Mouse (Mus musculus) small intestine, adult 2 months (tissue): Measurements from ENCODE around the gene Numb. TPM values are rescaled to one million over a fixed set of nuclear protein-coding genes. Genes with fewer than 3 reads are reported as not detected.
"Not testable (repeated sequence)": the region's sequence is repeated elsewhere in the genome, so short reads cannot be mapped to it uniquely, and the experiment has no call there.

Experiments used
- H3K27ac ChIP-seq: fragments of 200-500 bp; 2 replicates; pipeline ENCODE4 v1.5.1; 2012; ENCODE audit warnings: low read depth, low read length, control low read depth, inconsistent platforms; ENCODE audit not compliant: insufficient read depth
- H3K27me3 ChIP-seq: fragments of 200-500 bp; 2 replicates; pipeline ENCODE4 v1.6.1; 2012; ENCODE audit warnings: mild to moderate bottlenecking, moderate library complexity, low read length, inconsistent platforms; ENCODE audit not compliant: control insufficient read depth, insufficient read depth
- H3K36me3 ChIP-seq: fragments of 200-500 bp; 2 replicates; pipeline ENCODE4 v1.6.1; 2012; ENCODE audit warnings: mild to moderate bottlenecking, low read length, control low read depth, inconsistent platforms; ENCODE audit not compliant: control insufficient read depth, insufficient read depth
- H3K4me1 ChIP-seq: fragments of 200-500 bp; 2 replicates; pipeline ENCODE4 v1.6.1; 2012; ENCODE audit warnings: low read length, inconsistent platforms, mixed read lengths; ENCODE audit not compliant: control insufficient read depth, insufficient read depth, insufficient read length
- H3K4me3 ChIP-seq: fragments of 200-500 bp; 2 replicates; pipeline ENCODE4 v1.5.1; 2012; ENCODE audit warnings: low read depth, mild to moderate bottlenecking, control low read depth, inconsistent platforms, low read length, moderate library complexity
- CTCF ChIP-seq: fragments of 200-500 bp; IDR thresholded peaks from 2 replicates; pipeline ENCODE4 v1.5.1; 2012; ENCODE audit warnings: low read depth, mild to moderate bottlenecking, control low read depth, inconsistent platforms, low read length, moderate library complexity, mixed read lengths; ENCODE audit not compliant: insufficient replicate concordance, insufficient read length; ENCODE audit errors: extremely low read depth
- POLR2A ChIP-seq: fragments of 200-500 bp; IDR thresholded peaks from 2 replicates; pipeline ENCODE4 v1.6.1; 2012; ENCODE audit warnings: low read depth, mild to moderate bottlenecking, control low read depth, inconsistent platforms, low read length, moderate library complexity
- WGBS: fragments of 180-500 bp; shearing (Covaris S2); methylation state at CpG from one replicate; pipeline ENCODE4 v1.1.7; 2018; 5-methylcytosine and 5-hydroxymethylcytosine counted together
- polyA plus RNA-seq: library from polyadenylated mRNA; depleted of rRNA; stranded (reverse); fragments of >200 nt; gene quantifications from 2 replicates; pipeline ENCODE4 v1.2.3, GENCODE M21; 2012

The Numb gene
- polyA plus RNA-seq, 1 experiment, result 141 TPM

DNA sequence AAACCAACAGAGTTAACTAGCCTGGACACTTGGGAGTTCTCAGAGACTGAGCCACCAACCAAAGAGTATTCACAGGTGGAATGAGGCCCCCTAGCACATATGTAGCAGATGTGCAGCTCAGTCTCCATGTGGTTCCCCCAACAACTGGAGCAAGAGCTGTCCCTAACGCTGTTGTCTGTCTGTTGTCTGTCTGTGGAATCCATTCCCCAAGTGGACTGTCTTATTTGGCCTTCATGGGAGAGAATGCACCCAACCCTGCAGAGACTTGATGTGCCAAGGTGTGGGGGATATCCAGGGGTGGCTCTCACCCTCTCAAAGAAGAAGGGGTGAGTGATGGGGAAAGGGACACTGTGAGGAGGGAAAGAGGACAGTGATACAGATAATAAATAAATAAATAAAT, 28.8 kb downstream of the Numb start:
- Histone ChIP-seq H3K36me3 (peaks cover 22% of the 10 kb centered on the region), H3K27me3 (no peaks in the 10 kb centered on the region), H3K4me1 (no peaks in the 10 kb centered on the region), H3K4me3 (no peak overlapping the region), H3K27ac (no peak overlapping the region)
- no peak for TF ChIP-seq CTCF
- TF ChIP-seq POLR2A, result no peak
- WGBS, result 90% methylated on average over 1 of the region's 1 CpGs

DNA sequence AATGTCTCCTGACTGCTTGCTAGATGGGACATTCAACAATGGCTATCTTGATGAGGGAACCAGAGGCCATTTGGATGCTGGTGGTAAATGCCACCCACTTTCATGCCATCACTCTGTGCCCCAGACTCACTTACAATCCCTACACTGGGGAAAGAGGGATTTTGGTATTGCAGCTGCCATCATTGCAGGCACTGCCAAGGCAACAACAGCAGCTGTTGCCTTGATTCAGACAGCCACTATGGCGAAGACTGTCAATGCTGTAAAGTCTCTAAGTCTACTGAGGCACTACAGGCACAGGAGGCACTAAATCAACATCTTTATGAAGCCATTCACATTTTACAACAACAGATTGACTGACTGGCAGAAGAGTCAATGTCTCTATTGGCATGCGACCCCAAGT, 30.5 kb downstream of the Numb start:
- TF ChIP-seq POLR2A, result no peak
- TF ChIP-seq CTCF, result no peak
- Histone ChIP-seq H3K27me3 (no peaks in the 10 kb centered on the region), H3K36me3 (peaks cover 22% of the 10 kb centered on the region), H3K4me3 (no peak overlapping the region), H3K27ac (no peak overlapping the region), H3K4me1 (no peaks in the 10 kb centered on the region)
- 96% methylated on average over 2 of the region's 2 CpGs for WGBS

DNA sequence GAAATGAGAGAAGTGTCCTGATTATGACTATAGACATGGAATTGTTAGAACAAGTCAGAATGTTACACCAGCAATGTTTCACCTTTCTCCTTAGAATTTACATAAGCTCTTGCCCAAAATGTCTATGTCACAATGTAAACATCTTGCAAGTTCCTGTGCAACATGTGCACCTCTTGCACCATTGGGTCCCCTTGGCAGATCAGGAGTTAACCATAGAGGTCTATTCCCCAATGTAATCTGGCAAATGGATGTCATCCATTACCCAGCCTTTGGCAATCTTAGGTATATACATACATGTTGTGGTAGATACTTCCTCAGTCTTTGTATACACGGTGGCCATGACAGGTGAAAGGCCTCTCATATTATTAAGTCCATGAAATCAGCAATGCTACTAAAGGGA, 32.6 kb downstream of the Numb start:
- WGBS, result 93% methylated on average over 1 of the region's 1 CpGs
- no peaks in the 10 kb centered on the region for H3K27me3 ChIP-seq
- H3K4me3 ChIP-seq, result no peak overlapping the region
- peaks cover 19% of the 10 kb centered on the region for H3K36me3 ChIP-seq
- TF ChIP-seq POLR2A, result no peak
- H3K4me1 ChIP-seq, result no peaks in the 10 kb centered on the region; the same call in 1 of the 2 replicates
- H3K27ac ChIP-seq, result no peak overlapping the region

DNA sequence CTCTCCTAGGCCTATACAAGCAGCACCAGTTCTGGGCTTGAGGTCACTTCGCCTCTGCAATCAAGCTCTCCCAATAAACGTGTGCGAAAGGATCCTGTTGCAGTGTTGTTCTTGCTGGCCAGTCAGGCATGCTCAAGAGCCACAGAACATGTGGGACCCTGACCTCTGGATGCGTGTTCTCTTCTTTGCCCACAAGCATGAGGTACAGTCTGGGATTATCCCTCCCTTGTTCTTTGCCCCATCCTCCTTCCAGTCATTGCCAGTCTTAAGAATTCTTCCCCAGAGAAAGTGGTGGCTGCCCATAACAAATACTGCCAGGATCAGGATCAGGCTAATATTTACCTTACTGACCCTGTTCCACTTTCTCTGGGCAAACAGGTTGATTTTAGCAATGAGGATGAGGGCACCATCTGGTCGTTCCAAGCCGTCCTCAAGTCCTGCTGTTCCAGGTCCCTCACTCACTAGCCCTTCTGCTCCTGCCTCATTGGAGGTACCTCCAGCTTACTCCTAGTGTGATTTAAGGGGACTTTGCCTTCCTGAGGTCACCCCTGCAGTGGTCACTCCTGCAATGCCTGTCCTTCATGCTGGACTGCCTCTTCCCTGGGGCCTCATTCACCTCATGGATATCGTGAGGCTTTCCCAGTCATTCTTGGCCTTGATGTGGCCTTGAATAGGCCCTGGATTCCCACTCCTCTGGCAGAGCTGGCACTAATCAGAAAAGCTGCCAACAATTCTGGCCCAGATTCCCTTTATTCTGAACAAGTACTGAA, 36.0 kb downstream of the Numb start:
- Histone ChIP-seq H3K36me3 (peaks cover 7% of the 10 kb centered on the region), H3K4me1 (peaks cover 4% of the 10 kb centered on the region; the same call in 1 of the 2 replicates), H3K27ac (no peak overlapping the region), H3K27me3 (no peaks in the 10 kb centered on the region), H3K4me3 (no peak overlapping the region)
- WGBS, result 90% methylated on average over 7 of the region's 7 CpGs
- TF ChIP-seq CTCF (no peak), POLR2A (no peak)

DNA sequence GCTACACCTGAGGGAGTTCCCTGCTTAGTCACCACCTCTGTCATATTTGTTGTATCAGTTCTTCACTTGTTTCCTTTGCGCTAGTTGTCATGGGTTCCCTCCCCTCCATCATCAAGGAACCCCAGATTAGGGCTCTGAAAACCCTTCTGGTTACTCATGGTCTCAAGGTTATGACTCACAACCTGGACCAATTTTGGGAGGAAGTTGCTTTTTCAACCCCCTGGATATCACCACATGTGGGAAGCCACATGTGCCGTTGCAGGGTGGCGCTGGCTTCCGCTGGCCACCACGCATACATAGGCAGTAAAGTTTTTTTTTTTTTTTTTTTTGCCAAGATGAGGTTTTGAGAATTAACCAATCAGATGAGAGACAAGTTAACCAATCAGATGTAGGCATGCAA, 36.7 kb downstream of the Numb start:
- not testable (repeated sequence) for H3K4me3 ChIP-seq, H3K36me3 ChIP-seq, H3K4me1 ChIP-seq, H3K27me3 ChIP-seq, H3K27ac ChIP-seq
- 95% methylated on average over 5 of the region's 5 CpGs for WGBS

DNA sequence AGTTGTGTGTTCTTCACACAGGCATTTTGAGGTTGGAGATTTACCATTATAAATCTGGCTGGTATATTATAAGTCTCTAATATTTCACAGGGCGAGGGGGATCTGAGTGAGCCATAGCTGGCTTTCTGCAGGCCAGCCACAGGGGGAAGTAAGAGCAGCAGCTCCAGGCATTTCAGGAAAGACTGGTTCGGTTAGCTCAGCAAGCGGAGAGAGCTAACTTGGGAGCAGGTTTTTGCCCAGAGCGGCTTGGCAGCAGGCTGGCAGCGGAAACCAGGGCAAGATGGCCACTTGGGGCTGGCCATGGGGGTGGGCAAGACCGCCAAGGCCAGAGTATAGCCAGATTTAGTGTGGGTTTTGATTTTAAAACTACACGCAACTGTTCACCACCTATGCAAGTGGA, 39.2 kb downstream of the Numb start:
- Histone ChIP-seq H3K4me1 (peaks cover 4% of the 10 kb centered on the region; the same call in 1 of the 2 replicates), H3K4me3 (no peak overlapping the region), H3K27me3 (no peaks in the 10 kb centered on the region), H3K27ac (no peak overlapping the region), H3K36me3 (peaks cover 2% of the 10 kb centered on the region; the same call in 1 of the 2 replicates)
- 92% methylated on average over 7 of the region's 7 CpGs for WGBS
- TF ChIP-seq POLR2A, result no peak
- no peak for TF ChIP-seq CTCF

DNA sequence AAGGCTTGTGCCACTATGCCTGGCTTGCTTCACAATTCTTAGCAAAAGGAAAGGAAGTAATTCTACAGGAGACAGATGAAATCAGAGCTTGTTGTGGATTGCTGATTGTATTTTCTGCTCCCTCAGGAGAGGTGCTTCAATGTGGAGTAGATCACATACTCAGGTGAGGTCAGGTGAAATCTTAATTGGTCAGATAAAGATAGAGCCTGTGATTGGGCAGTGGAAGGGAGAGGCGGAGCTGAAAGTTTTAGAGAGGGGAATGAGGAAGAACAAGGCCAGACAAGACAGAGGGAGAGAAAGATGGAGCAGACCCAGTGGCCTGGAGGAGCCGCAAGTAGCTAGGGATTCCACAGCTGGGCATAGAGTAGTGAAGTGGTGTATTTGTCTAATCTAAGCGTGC, 39.6 kb downstream of the Numb start:
- H3K4me3 ChIP-seq, result no peak overlapping the region
- no peak overlapping the region for H3K27ac ChIP-seq
- no peak for TF ChIP-seq POLR2A
- no peak for TF ChIP-seq CTCF
- WGBS, result 88% methylated on average over 3 of the region's 3 CpGs
- H3K4me1 ChIP-seq, result peaks cover 4% of the 10 kb centered on the region; the same call in 1 of the 2 replicates
- no peaks in the 10 kb centered on the region for H3K27me3 ChIP-seq
- H3K36me3 ChIP-seq, result peaks cover 2% of the 10 kb centered on the region; the same call in 1 of the 2 replicates

DNA sequence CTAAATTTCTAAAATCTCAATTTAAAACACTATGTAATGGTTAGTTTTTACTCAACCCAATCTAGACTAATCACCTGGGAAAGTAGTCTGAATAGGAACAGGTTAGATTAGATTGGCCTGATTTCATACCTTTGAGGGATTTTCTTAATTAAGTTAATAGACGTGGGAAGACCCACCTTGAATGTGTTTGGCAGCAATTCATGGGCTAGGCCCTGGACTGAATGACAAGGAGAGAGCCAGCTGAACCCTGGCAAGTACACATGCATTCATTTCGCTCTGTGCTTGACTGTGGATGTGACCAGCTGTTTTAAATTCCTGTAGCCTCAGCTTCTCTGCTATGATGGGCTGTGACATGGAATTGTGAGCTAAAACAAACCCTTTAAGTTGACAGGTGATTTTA, 40.8 kb downstream of the Numb start:
- H3K27me3 ChIP-seq, result no peaks in the 10 kb centered on the region
- H3K36me3 ChIP-seq, result peaks cover 9% of the 10 kb centered on the region
- H3K4me1 ChIP-seq, result peaks cover 4% of the 10 kb centered on the region; the same call in 1 of the 2 replicates
- H3K27ac ChIP-seq, result no peak overlapping the region
- 49% methylated on average over 2 of the region's 2 CpGs for WGBS
- H3K4me3 ChIP-seq, result no peak overlapping the region
- no peak for TF ChIP-seq CTCF
- TF ChIP-seq POLR2A, result no peak
